Comparison of ENCODE assay signal across 8 mouse cellular contexts in genomic region chr14:75015856-75016714, GRCm38 (mm10). TPM values are rescaled to one million over a fixed set of nuclear protein-coding genes. Genes with fewer than 3 reads are reported as not detected.
DNase-seq lines count a peak whose midpoint lies in the region; ATAC-seq lines count a peak whose summit lies in the region.

Gene Rubcnl (plus strand): TSS chr14:75016027.

- no peaks in the 10 kb centered on the region for H3K36me3 ChIP-seq in hindbrain, embryonic 13.5 days

- 2% methylated on average over 49 of the region's 49 CpGs for WGBS in hindbrain, embryonic 13.5 days

- H3K4me3 ChIP-seq in hindbrain, embryonic 13.5 days = peak within 1 kb of the TSS; percentile 47

- no peaks in the 10 kb centered on the region for H3K9me3 ChIP-seq in hindbrain, embryonic 13.5 days

- H3K4me1 ChIP-seq in hindbrain, embryonic 13.5 days (replicated peaks) = peaks cover 8% of the 10 kb centered on the region

- peak within 1 kb of the TSS; percentile 70 for H3K9ac ChIP-seq in hindbrain, embryonic 13.5 days

- peak; percentile 90 for DNase-seq in R1 (ENCODE audit: low read depth, low spot score)
- DNase-seq in cerebellum, postnatal 10 days = peak; percentile 81
- DNase-seq in frontal cortex, postnatal 14 days (ENCODE audit: low spot score in 2 of 2) = peak; percentile 42 to 71
- DNase-seq in layer of hippocampus, postnatal 14 days (ENCODE audit: low spot score in 2 of 2) = peak; percentile 78 to 79
- peak; percentile 84 for DNase-seq in lung, postnatal 36 days
- peak; percentile 89 for DNase-seq in retina, postnatal 1 day
- peak; percentile 84 for DNase-seq in thymus, postnatal 4 days

- no peak within 1 kb of the TSS for H3K27ac ChIP-seq in hindbrain, embryonic 13.5 days

- peak within 1 kb of the TSS; percentile 94 for H3K4me2 ChIP-seq in hindbrain, embryonic 13.5 days

- peaks cover 15% of the 10 kb centered on the region; the same call in 1 of the 2 replicates for H3K27me3 ChIP-seq in hindbrain, embryonic 13.5 days

- peak; percentile 77 for ATAC-seq in hindbrain, embryonic 13.5 days (ENCODE audit: low FRiP score)

RNA-seq across cellular contexts. Expression of gene Rubcnl, which starts in this region (rescaled TPM):
- 0.23 and 0.27 TPM in 2 replicates for polyA plus RNA-seq in hindbrain, embryonic 13.5 days (2015; fragmentation: Nextera tagmentation; extraction: Ambion mirVana)
- 1 to 10 TPM; 1.2 to 1.4 TPM for total RNA-seq in layer of hippocampus, postnatal 14 days (2021)

Comparison
In these comparisons a context has a peak if more than half of its experiments do, and no peak if none do; other contexts are left out.
1. Peak in ATAC-seq, H3K4me3 ChIP-seq, H3K9ac ChIP-seq and H3K4me2 ChIP-seq in hindbrain, embryonic 13.5 days; RNA of the gene not detected or under 1 TPM.